Mouse (Mus musculus) hindbrain, embryonic 14.5 days (tissue): ENCODE results near the gene Fam189a2. TPM values are rescaled to one million over a fixed set of nuclear protein-coding genes. Genes with fewer than 3 reads are reported as not detected.

ENCODE experiments used
- ATAC-seq: fragments of 200-750 bp; cut with Nextera tagmentation; 2 replicates; pipeline ENCODE4 v1.8.0; 2017; ENCODE audit warnings: moderate number of reproducible peaks, mild to moderate bottlenecking, moderate TSS enrichment, moderate library complexity; ENCODE audit not compliant: low FRiP score
- DNase-seq: peaks from one replicate; pipeline ENCODE4 v3.0.0-alpha.2; 2015; ENCODE audit warnings: low spot score
- H3K27ac ChIP-seq: fragments of 300-500 bp; sonication (generic); 2 replicates; pipeline ENCODE4 v1.5.1; 2014; ENCODE audit warnings: mild to moderate bottlenecking, moderate library complexity
- H3K27me3 ChIP-seq: fragments of 300-500 bp; sonication (generic); 2 replicates; pipeline ENCODE4 v1.6.1; 2014; ENCODE audit warnings: mild to moderate bottlenecking, low read length, mixed read lengths; ENCODE audit not compliant: control insufficient read depth, insufficient read depth
- H3K36me3 ChIP-seq: fragments of 300-500 bp; sonication (generic); replicated peaks from 2 replicates; pipeline ENCODE4 v1.6.1; 2014; ENCODE audit not compliant: control insufficient read depth, insufficient read depth
- H3K4me1 ChIP-seq: fragments of 300-500 bp; sonication (generic); replicated peaks from 2 replicates; pipeline ENCODE4 v1.6.1; 2014; ENCODE audit warnings: antibody characterized with exemption, low read length, mixed read lengths; ENCODE audit not compliant: control insufficient read depth, insufficient read depth
- H3K4me2 ChIP-seq: fragments of 300-500 bp; sonication (generic); replicated peaks from 2 replicates; pipeline ENCODE4 v1.6.1; 2014; ENCODE audit warnings: mild to moderate bottlenecking, moderate library complexity
- H3K4me3 ChIP-seq: fragments of 300-500 bp; sonication (generic); replicated peaks from 2 replicates; pipeline ENCODE4 v1.5.1; 2014; ENCODE audit warnings: mild to moderate bottlenecking, low read length
- H3K9ac ChIP-seq: fragments of 300-500 bp; sonication (generic); 2 replicates; pipeline ENCODE4 v1.6.1; 2014
- H3K9me3 ChIP-seq: fragments of 300-500 bp; sonication (generic); 2 replicates; pipeline ENCODE4 v1.6.1; 2016; ENCODE audit warnings: low read length; ENCODE audit not compliant: control insufficient read depth
- WGBS: fragments of 180-500 bp; shearing (Covaris S2); extraction: QIAGEN DNeasy Blood & Tissue Kit; methylation state at CpG from one replicate; pipeline ENCODE4 v1.1.7; 2014; 5-methylcytosine and 5-hydroxymethylcytosine counted together
- polyA plus RNA-seq: library from polyadenylated mRNA; unstranded; fragments of >200 nt; fragmentation: Nextera tagmentation; extraction: Ambion mirVana; gene quantifications from 2 replicates; pipeline ENCODE4 v1.2.1, GENCODE M21; 2014

The Fam189a2 gene
- polyA plus RNA-seq, 1 experiment from 2014 or later = 2.8 TPM

DNA sequence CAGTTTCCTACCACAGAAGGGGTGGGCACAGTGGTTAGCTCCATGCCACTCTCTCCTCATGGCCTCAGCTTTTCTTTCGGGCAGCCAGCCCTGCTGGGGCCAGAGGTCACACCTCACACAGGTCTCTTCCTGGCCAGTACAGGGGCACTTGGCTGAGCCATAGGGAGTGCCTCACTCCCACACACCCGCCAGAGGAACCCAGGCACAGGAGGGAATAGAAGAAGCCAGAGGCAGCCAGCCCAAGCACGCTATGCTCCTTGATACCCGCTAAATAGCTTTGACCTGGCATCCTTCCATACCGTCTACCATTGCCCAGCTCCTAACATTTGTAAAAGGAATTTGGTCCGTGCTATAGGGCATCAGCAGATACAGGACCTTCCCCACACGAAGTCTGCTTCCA lies 70.9 kb downstream of the Fam189a2 start:
- no peak for DNase-seq
- peak; percentile 44; the same call in 1 of the 2 replicates for ATAC-seq
- Histone ChIP-seq H3K4me3 (no peak overlapping the region), H3K36me3 (no peaks in the 10 kb centered on the region), H3K4me1 (peaks cover 13% of the 10 kb centered on the region; the same call in 1 of the 2 replicates), H3K27ac (no peak overlapping the region), H3K9ac (no peak overlapping the region), H3K27me3 (no peaks in the 10 kb centered on the region), H3K4me2 (no peak overlapping the region), H3K9me3 (no peaks in the 10 kb centered on the region)
- WGBS = 31% methylated on average over 7 of the region's 7 CpGs

DNA sequence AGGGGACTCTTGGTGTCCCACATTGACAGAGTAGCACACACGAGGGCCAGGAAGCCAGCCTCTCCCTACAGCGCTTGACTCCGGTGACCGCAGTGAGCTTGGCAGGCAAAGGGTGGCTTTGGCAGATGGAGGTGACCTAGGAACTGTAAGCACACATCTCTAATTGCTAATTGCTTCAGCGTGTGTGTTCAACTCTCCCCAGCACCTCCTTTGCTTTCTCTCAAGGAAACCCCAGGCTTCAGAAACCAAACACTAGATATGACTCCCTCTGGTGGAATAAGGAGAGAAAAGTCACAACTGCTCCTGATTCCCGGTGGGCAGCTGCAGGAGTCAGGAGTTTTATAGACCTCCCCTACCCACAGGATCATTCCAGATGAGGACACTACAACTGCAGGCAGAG lies 71.9 kb downstream of the Fam189a2 start:
- H3K27ac ChIP-seq = no peak overlapping the region
- ATAC-seq (no peak), DNase-seq (peak; percentile 67)
- H3K9ac ChIP-seq = no peak overlapping the region
- peaks cover 13% of the 10 kb centered on the region; the same call in 1 of the 2 replicates for H3K4me1 ChIP-seq
- H3K9me3 ChIP-seq = no peaks in the 10 kb centered on the region
- no peaks in the 10 kb centered on the region for H3K36me3 ChIP-seq
- H3K4me2 ChIP-seq = no peak overlapping the region
- whole genome bisulfite sequencing = 46% methylated on average over 6 of the region's 6 CpGs
- H3K27me3 ChIP-seq = no peaks in the 10 kb centered on the region
- H3K4me3 ChIP-seq = no peak overlapping the region

DNA sequence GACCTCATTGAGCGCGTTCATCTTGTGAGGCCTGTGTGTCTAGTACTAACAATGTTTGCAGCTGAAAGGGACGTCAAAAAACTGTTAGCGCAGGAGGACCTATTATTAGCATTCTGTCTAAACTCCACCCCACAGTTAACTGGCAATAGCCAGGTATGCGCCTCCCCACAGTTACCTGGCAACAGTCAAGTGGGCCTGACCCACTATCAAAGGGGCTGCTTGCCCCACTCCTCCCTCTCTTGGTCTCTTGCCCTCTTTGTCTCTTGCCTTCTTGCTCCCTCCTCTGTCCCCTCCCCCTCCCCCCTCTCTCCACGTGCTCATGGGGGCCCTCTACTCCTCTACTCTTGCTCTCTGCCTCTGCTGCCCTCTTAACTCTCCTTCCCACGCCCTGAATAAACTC lies 73.3 kb downstream of the Fam189a2 start:
- H3K36me3 ChIP-seq = no peaks in the 10 kb centered on the region
- no peak overlapping the region for H3K4me3 ChIP-seq
- 74% methylated on average over 7 of the region's 7 CpGs for WGBS
- no peaks in the 10 kb centered on the region for H3K9me3 ChIP-seq
- peaks cover 13% of the 10 kb centered on the region; the same call in 1 of the 2 replicates for H3K4me1 ChIP-seq
- H3K27me3 ChIP-seq = no peaks in the 10 kb centered on the region
- DNase-seq (no peak), ATAC-seq (no peak)
- H3K27ac ChIP-seq = no peak overlapping the region
- no peak overlapping the region for H3K9ac ChIP-seq
- no peak overlapping the region for H3K4me2 ChIP-seq

DNA sequence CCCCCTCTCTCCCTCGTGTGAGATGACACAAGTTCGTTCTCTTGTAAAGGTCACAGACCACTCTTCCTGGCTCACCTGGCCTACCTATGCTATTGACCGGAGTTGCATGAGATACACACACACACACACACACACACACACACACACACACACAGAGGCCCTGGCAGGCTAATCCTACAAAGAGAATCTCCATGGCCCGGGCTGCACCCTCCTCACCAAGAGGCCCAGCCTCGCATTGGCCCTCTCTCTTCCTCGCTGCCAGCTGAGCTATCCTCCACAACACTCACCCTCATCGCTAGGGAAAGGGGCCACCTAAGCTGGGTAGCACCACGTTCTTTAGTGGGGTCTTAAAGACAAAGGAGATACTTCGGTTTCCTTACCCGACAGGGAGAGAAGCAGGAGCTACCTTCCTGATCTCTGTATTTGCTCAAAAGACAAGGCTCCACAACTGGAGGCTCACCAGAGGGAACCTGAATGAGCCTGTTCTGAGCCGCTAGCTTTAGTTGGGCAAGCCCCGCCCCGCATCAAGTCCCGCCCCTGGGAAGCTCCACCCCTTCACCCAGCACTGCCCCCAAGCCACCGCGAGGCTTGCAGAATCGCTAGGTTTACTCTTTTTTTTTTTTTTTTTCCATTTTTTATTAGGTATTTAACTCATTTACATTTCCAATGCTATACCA lies 74.4 kb downstream of the Fam189a2 start:
- no peak for ATAC-seq
- no peak overlapping the region for H3K4me2 ChIP-seq
- no peak overlapping the region for H3K9ac ChIP-seq
- no peaks in the 10 kb centered on the region for H3K36me3 ChIP-seq
- H3K27me3 ChIP-seq = no peaks in the 10 kb centered on the region
- peaks cover 13% of the 10 kb centered on the region; the same call in 1 of the 2 replicates for H3K4me1 ChIP-seq
- no peak overlapping the region for H3K27ac ChIP-seq
- DNase-seq = no peak
- H3K4me3 ChIP-seq = no peak overlapping the region
- WGBS = 71% methylated on average over 17 of the region's 17 CpGs
- H3K9me3 ChIP-seq = no peaks in the 10 kb centered on the region

DNA sequence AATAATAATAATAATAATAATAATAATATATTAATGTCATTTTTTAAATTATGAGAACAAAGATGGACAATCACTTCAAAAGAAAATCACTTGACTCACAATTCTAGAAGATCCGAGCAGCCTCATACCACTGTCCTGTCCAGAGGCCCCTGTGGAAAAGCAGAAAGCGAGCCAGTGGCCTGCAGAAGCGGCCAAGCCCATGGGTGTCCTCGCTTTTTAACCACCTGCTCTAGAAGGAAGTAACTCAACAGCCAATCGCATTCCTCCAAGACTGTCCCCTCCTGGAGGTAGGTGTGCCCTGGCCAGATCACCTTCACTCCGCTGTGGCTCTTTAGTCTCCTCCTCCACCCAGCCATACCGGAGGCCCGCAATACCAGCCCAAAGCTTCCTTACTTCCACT lies 75.4 kb downstream of the Fam189a2 start:
- no peaks in the 10 kb centered on the region for H3K36me3 ChIP-seq
- 90% methylated on average over 8 of the region's 8 CpGs for WGBS
- no peaks in the 10 kb centered on the region for H3K27me3 ChIP-seq
- DNase-seq = no peak
- H3K27ac ChIP-seq = no peak overlapping the region
- no peak overlapping the region for H3K4me2 ChIP-seq
- H3K4me3 ChIP-seq = no peak overlapping the region
- no peak for ATAC-seq
- peaks cover 9% of the 10 kb centered on the region; the same call in 1 of the 2 replicates for H3K4me1 ChIP-seq
- no peak overlapping the region for H3K9ac ChIP-seq
- no peaks in the 10 kb centered on the region for H3K9me3 ChIP-seq

DNA sequence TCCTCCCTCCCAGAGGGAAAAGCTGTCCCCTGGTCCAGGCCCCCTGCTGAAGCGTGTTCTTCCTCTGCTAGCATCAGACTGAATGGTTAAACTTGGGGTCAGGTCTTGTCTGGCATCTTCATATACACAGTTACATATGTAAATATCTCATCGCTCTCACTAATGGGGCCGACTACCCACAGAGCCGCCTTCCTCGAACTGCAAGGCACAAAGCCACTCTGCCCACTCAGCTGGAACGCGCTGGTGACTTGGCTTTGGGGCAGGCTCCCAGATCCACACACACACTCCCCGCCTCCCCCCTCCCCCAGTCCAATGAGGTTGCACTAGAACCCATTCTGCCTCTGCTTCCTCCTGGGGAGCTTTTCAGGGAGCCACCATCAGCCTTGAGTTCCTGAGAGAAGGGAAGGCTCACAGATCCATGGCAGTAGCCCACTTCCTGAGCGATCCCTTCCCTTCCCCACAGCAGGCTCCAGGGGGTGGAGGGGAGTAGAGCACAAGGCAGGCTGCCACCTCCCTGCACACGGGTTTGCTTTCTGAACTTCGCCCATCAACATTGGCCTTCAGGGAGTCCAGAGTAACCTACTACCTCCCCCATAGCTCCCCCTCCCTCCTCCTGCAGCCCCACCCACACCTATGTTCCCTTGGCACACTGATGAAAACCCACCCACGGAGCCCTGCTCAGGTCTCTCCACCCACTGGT lies 82.4 kb downstream of the Fam189a2 start:
- ATAC-seq = no peak; the same call in 1 of the 2 replicates
- Histone ChIP-seq H3K36me3 (peaks cover 32% of the 10 kb centered on the region), H3K9me3 (no peaks in the 10 kb centered on the region), H3K4me2 (no peak overlapping the region), H3K9ac (no peak overlapping the region), H3K4me1 (no peaks in the 10 kb centered on the region), H3K4me3 (no peak overlapping the region), H3K27ac (no peak overlapping the region), H3K27me3 (no peaks in the 10 kb centered on the region)
- WGBS = 19% methylated on average over 12 of the region's 12 CpGs
- no peak for DNase-seq

DNA sequence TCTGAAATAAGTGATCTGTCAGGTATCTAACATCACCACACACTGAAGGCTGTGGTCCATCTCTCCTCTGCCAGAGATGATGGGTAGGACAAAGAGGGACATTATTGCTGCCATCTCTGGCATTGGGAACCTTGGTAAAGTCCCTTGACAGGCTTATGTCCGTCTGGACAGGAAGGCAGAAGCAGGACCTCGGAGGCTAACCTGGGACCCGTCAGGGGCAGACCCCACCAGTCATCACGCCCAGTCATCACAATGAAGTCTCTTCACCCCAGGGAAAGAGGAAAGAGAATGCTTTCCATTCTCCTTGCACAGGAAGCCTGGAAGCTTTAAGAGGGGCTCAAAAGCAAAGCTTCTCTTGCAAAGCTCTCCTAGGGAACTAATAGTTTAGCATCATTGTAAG lies 82.9 kb downstream of the Fam189a2 start:
- Histone ChIP-seq H3K36me3 (peaks cover 37% of the 10 kb centered on the region), H3K4me1 (no peaks in the 10 kb centered on the region), H3K27ac (no peak overlapping the region), H3K4me3 (no peak overlapping the region), H3K9me3 (no peaks in the 10 kb centered on the region), H3K27me3 (no peaks in the 10 kb centered on the region), H3K4me2 (no peak overlapping the region), H3K9ac (no peak overlapping the region)
- DNase-seq (no peak), ATAC-seq (no peak)
- WGBS = 27% methylated on average over 4 of the region's 4 CpGs

DNA sequence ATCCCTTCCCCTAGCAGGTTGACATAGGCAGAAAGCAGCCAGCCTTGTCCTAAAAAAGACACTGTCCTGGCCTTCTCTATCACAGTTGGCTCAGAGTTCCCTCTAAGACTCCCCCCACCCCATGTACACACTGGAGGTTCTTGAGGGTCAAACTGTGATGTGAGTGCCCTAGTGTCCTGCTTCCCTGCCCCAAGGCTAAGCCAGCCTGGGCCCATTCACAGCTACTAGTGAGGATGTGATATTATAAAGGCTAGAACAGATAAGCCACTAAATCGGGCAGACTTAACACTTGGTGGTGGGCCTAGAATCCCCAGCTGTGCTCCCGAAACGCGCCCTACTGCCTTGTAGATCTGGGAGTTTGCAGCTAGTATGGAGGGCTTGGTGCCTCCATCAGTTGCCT lies 84.1 kb downstream of the Fam189a2 start:
- Histone ChIP-seq H3K27ac (no peak overlapping the region), H3K9me3 (no peaks in the 10 kb centered on the region), H3K4me2 (no peak overlapping the region), H3K4me1 (no peaks in the 10 kb centered on the region), H3K9ac (no peak overlapping the region), H3K27me3 (no peaks in the 10 kb centered on the region), H3K36me3 (peaks cover 48% of the 10 kb centered on the region), H3K4me3 (no peak overlapping the region)
- DNase-seq = no peak
- 88% methylated on average over 4 of the region's 4 CpGs for WGBS
- ATAC-seq = no peak

DNA sequence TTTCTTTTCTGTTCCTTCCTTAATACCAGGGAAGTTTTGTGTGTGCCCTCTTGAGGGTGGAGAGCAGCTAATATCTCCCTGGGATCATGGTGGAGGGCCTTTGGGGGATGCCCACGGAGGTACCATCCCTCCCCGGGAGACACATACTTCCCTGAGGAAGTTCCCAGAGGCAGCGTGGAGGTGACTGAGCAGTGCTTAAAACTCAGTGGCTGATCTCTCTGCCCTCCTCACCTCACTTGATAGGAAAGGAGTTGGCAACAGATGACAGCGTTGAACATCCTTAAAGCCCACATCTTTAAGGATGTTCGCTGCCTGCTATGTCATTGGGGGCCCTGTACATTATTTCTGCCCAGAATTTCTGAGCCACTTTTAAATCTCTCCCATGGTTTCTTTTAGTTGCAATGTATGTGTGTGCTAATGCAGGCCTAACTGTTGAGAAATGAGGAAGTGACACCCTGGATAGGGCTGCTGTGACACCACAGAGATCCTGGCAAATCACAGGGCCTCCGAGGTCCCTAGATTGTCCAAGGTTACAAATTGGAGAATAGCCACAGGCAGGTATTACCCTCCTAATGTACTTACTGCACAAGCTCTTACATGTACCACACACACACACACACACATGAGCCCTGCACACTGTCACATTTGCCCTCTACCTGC lies 84.7 kb downstream of the Fam189a2 start:
- H3K4me1 ChIP-seq = peaks cover 2% of the 10 kb centered on the region
- no peak for ATAC-seq
- no peak overlapping the region for H3K4me3 ChIP-seq
- H3K9ac ChIP-seq = no peak overlapping the region
- DNase-seq = no peak
- 92% methylated on average over 6 of the region's 6 CpGs for WGBS
- H3K27ac ChIP-seq = no peak overlapping the region
- H3K4me2 ChIP-seq = no peak overlapping the region
- H3K9me3 ChIP-seq = no peaks in the 10 kb centered on the region
- no peaks in the 10 kb centered on the region for H3K27me3 ChIP-seq
- peaks cover 54% of the 10 kb centered on the region for H3K36me3 ChIP-seq
